Mouse (Mus musculus) heart, postnatal 25 days (tissue): ENCODE data around the gene Map3k12. TPM values are rescaled to one million over a fixed set of nuclear protein-coding genes. Genes with fewer than 3 reads are reported as not detected.
A peak's percentile ranks its signal among the peaks of the same experiment; 100 is the strongest.

Source experiments
- DNase-seq: peaks from one replicate; pipeline ENCODE4 v3.0.0; 2022; ENCODE audit warnings: low spot score
- intact Hi-C: fragments of 180-260 bp; cut with DNase I; formaldehyde crosslinking; loops from one replicate; pipeline ENCODE4 v1.15.1; 2025
- total RNA-seq, 2 experiments: library from RNA; stranded (reverse); gene quantifications; 2 replicates each; pipeline ENCODE4 v1.2.3; 2021

The Map3k12 gene
- 1 to 10 TPM; 3.2 to 4.5 TPM for total RNA-seq

DNA sequence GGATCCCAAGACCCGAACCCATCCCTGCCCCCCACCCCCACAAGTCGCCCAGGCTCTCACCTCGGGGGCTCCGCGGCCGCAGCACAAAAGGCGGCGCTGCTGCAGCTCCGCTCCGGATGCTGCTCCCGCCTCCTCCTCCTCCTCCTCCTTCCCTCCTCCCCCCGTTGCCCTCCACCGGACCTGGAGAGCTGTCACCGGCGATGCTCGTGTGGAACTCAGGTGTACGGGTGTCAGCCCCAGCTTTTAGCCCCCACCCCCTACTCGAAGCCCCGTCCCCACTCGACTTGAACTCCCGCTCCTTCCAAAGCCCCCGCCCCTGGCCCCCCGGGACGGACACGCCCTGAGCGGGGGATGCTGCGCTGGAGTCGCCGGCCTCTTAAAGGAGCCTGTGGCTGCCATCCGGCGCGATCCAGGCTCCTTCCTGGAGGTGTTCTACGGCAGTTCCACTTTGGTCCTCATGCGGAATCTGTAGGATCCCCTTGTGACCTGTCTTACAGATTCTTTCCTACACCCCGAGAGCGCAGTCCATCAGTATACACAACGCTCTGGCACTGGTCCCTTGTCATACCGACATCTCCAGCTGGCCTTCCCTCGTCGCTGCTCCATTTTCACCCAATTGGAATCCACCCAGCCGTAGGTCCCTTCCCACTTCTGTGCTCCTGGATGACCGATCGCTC is at the start of gene Map3k12:
TSS of gene Map3k12 (minus strand) at position 337 of the 677 bp plus-strand sequence.
- intact Hi-C loops, result no loop called here
- peak; percentile 56 for DNase-seq

GRCm38 (mm10) chr15:102563681-102564080 is 46.8 kb upstream of the Map3k12 start:
- no peak for DNase-seq
- intact Hi-C loops, result loop anchor here (5.0 kb wide), 1 partner anchor 59 kb away; no protein-coding TSS in a partner anchor

DNA sequence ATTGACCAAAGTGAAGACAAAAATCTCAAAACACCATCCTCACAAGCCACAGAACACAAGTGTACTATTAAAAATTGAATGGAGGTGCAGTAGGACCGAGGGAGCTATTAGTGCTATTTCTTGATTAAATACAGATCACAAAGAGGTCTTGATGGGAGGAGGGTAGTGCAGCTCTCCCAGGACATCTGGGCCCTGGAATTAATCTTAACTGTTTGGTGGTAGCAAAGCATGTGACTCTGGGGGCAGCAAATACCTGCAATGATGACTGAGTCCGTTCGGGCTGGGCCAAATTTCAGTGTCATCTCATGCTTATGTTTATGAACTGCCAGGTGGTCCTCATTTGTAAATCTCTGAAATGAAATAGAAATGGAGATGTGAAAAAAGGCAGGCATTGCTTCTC is 46.2 kb upstream of the Map3k12 start:
- DNase-seq, result no peak
- intact Hi-C loops, result loop anchor here (5.0 kb wide), 1 partner anchor 59 kb away; no protein-coding TSS in a partner anchor

DNA sequence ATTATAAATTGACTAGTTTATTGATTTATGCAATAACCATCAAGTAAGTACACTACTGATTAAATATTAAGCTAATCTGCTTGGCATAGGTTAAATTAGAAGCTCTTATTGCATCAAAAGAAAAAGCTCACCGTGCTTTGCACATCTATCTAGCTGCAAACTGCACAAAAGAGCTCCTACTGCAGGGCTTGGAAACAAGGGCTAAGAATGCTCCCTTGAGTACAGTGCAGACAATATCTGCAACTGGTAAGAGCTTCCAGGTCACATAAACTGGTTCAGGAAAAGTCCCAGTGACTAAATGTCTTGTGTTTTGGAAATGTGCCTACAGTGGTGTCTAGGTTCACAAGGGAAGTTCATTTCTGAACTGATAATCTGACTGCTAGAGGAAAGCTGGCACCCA is 45.6 kb upstream of the Map3k12 start:
- DNase-seq, result no peak
- intact Hi-C loops, result loop anchor here (5.0 kb wide), 1 partner anchor 60 kb away; no protein-coding TSS in a partner anchor

DNA sequence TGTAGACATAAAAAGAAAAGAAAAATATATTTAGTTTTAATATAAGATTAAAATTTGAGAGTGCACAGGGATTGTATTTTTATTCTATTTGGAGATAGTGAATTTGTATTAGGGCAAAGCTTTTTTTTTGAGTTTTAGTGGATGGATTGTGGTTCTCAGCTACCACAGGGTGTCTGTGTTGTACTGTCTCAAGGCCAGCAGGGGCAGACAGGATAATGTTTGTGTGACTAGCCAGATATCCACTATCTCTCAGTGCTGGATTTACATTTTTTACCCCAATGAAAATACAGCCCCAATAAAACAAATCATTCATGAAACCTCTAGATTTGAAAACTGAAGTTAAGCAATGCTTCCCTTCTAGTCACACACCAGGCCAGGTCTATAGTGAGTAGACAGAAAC is 40.7 kb upstream of the Map3k12 start:
- DNase-seq, result no peak
- intact Hi-C loops, result loop anchor here (5.0 kb wide), 1 partner anchor 110 kb away; no protein-coding TSS in a partner anchor

GRCm38 (mm10) chr15:102555581-102555980 is 38.7 kb upstream of the Map3k12 start:
- no peak for DNase-seq
- intact Hi-C loops, result loop anchor here (5.0 kb wide), 1 partner anchor 112 kb away; no protein-coding TSS in a partner anchor

- no peak for DNase-seq
- intact Hi-C loops, result no loop called here
Measured at GRCm38 (mm10) chr15:102552599-102552998, 35.7 kb upstream of the Map3k12 start.

DNA sequence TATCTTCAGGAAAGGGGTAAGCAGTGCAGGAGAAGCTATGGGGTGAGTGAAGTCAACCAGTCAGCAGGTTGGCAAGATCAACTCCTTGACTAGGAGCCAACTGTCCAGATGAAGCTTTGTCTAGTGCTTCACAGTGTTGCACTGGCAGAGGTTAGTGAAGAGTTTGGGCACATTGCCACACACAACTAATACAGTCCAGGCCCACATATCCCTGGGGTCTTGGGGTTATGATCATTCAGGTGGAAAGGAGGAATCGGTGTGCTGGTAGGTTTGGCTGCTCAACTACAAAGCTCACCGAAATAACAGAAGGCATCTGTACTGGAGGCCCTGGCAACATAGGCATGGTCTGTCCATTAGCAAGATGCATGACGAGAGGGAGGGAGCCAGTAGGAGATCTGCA is 30.6 kb upstream of the Map3k12 start:
- intact Hi-C loops, result no loop called here

GRCm38 (mm10) chr15:102546677-102547427 is 30.0 kb upstream of the Map3k12 start:
- intact Hi-C loops, result no loop called here
- peak; percentile 31 for DNase-seq

More for the DNA sequence above, 30.6 kb upstream of the Map3k12 start:
- DNase-seq, result no peak

GRCm38 (mm10) chr15:102546246-102546645 is 29.4 kb upstream of the Map3k12 start:
- no peak for DNase-seq
- intact Hi-C loops, result no loop called here

DNA sequence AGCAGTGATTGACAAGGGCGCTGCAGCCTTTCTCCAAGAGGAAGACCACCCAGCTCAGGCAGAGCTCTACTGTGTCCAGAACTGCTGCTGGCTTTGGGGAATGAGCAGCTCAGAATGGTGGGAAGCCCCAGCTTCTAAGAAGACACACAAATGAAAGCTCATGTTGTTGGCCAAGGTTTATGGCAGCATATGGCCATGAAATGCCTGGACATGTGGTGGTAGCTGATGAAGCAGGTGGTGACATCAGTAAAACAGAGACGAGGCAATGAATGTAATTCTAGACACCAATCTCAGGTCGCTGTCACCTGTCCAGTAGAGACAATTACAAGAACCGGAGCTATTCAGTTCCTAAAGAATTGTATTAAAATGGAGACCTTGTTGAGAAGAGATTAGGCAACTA is 27.9 kb upstream of the Map3k12 start:
- intact Hi-C loops, result no loop called here
- no peak for DNase-seq

DNA sequence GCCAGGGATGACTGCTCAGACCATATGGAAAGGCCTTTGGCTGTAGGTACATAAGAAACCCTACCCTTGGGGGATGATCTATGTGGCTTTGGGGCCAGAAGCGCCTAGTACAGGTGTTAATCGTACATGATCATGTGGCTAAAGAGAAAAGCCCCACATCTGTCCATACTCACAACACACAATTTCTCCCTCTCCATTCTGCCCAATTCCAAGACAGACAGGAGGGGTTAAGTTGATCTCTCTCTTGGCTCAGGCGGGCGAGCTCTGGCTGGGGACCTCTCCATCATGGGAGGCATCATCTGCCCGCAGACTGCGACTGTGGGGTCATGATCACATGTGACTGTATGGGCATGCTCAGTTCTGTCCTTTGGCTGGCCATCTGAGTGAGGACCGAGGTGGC is 17.1 kb upstream of the Map3k12 start:
- intact Hi-C loops, result no loop called here
- no peak for DNase-seq

DNA sequence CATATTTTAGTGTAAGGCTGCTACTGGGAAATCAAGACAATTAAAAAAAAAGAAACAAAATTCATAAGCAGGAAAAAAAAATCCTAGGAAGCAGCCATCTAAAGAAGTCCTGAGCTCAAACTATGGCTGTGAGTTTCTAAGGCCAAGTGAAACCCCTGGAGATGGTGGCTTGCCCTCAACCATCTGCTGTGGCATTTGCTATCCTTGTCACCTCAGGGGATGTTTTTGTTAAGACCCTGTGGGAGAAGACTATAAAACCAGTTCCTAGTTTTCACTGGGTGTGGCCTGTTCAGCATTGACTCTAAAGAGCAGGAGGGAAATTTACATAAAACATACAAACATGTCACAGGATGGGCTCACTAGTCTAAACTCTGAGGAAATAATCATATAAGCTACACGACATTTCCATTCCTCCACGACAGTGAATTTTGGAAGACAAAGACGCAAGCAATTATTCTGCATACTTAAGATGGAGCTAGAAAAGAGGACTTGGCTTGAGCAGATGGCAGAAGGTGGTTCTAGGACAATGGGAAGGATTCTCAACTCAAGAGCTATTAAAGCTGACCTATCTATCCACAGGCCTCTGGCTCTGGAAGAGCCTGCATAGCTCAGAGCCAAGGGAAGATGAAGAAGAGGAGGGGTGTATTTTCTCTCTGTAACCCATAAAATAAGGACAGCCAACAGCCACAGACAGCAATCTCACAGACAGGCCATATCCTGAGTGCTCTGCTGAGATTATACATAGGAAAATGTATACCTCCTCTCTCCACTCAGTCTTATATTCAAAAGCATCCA is 15.4 kb upstream of the Map3k12 start:
- intact Hi-C loops, result no loop called here
- no peak for DNase-seq

GRCm38 (mm10) chr15:102531586-102531985 is 14.7 kb upstream of the Map3k12 start:
- intact Hi-C loops, result no loop called here

GRCm38 (mm10) chr15:102530566-102530965 is 13.7 kb upstream of the Map3k12 start:
- intact Hi-C loops, result no loop called here
- DNase-seq, result no peak

More at GRCm38 (mm10) chr15:102531586-102531985, 14.7 kb upstream of the Map3k12 start:
- DNase-seq, result no peak

DNA sequence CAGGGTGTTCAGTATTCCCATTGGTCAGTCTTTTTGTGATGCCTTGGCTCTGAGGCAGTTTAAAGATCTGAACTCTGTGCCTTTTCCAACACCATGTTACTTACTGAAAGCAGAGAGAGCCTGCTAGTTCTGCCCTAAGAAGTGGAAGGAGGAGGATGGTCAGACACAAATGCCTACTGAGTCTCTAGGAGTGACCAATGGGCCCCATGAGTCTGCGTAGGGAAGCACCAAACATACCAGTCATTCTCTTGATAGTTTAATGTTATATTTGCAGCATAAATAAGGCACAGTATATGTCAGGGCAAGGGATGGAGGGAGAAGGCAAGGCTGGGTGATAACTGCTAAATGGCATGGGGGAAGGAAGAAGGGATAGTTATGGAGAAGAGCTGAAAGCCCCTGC is 11.5 kb upstream of the Map3k12 start:
- intact Hi-C loops, result no loop called here
- DNase-seq, result no peak

GRCm38 (mm10) chr15:102527936-102528335 is 11.1 kb upstream of the Map3k12 start:
- intact Hi-C loops, result no loop called here
- no peak for DNase-seq

GRCm38 (mm10) chr15:102526111-102527002 is 9.5 kb upstream of the Map3k12 start:
- no peak for DNase-seq
- intact Hi-C loops, result no loop called here

DNA sequence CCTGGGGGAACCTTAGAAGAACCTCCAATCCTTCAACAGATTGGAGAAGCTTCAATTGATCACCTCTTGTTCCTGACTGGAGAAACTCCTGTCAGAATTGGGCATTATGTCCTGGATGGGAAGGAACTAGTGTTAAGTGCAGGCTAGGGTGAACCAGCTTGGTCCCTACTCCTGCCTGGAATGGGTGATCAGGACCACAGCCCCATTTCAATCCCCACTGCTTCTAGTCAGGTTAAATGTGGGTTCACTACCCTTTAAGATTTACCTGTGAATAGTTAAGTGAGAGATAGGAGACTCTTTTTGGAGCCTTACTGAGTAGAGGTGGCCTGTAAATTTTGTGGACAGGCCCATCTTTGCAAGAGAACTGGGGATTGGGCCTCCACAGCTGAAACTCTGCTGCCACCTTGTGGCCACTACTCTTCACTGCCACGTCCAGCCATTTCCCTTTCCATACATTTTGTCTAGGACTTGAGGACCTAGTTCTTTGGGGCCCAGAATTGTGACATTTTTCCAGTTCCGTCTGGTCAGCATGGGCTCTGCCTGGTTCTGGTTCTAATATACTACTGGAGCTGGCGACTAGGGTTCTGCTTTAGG is 8.1 kb upstream of the Map3k12 start, which contains the start of gene Npff:
TSS of gene Npff (minus strand) at position 51 of the 594 bp plus-strand sequence.
- intact Hi-C loops, result loop anchor here (5.0 kb wide), 1 partner anchor 148 kb away; no protein-coding TSS in a partner anchor
- no peak for DNase-seq
